Mouse (Mus musculus): Measurements from ENCODE around the gene Pnn.

GRCm38 (mm10) chr12:59084446-59084845 is 17.8 kb downstream of the Pnn start:
- no peak for TF ChIP-seq GATA1 (IDR thresholded peaks at IDR 0.05; ENCODE audit: borderline replicate concordance, low read length)
- TF ChIP-seq FLI1 (IDR thresholded peaks at IDR 0.05; ENCODE audit: low read length) = no peak

Data from megakaryocyte, embryonic 14.5 days (primary cell).